Mouse (Mus musculus) bone marrow, adult 2 months (tissue): Measurements from ENCODE around the gene Nceh1.

Source experiments
- CTCF ChIP-seq: fragments of 200-500 bp; IDR thresholded peaks from 2 replicates; pipeline ENCODE4 v1.5.1; 2011; ENCODE audit warnings: low read length, control low read depth; ENCODE audit not compliant: control insufficient read depth, insufficient read depth
- POLR2A ChIP-seq: fragments of 200-500 bp; IDR thresholded peaks from 2 replicates; pipeline ENCODE4 v1.6.1; 2011; ENCODE audit warnings: low read depth, mild to moderate bottlenecking, control low read depth, low read length, borderline replicate concordance; ENCODE audit not compliant: control insufficient read depth

- TF ChIP-seq POLR2A, result no peak
- TF ChIP-seq CTCF, result no peak
These were observed 22.9 kb downstream of the Nceh1 start for GRCm38 (mm10) chr3:27205514-27206220.
